Mouse (Mus musculus) heart, adult 2 months (tissue): ENCODE data around the gene Sirt2.

Experiments
- CTCF ChIP-seq: fragments of 200-600 bp; IDR thresholded peaks from 2 replicates; pipeline ENCODE4 v1.8.1; 2022; ENCODE audit warnings: antibody characterized with exemption, mild to moderate bottlenecking, moderate library complexity
- POLR2A ChIP-seq: fragments of 200-500 bp; IDR thresholded peaks from 2 replicates; pipeline ENCODE4 v1.6.1; 2011; ENCODE audit warnings: mild to moderate bottlenecking, low read depth, low read length, control low read depth; ENCODE audit not compliant: insufficient read depth

GRCm38 (mm10) chr7:28791706-28792105 lies 25.2 kb downstream of the Sirt2 start:
- TF ChIP-seq POLR2A (no peak), CTCF (no peak)
